Mouse (Mus musculus) myocyte (in vitro differentiated cells): Measurements from ENCODE around the gene Shisa6. TPM values are rescaled to one million over a fixed set of nuclear protein-coding genes. Genes with fewer than 3 reads are reported as not detected.

Source experiments
- H3K27me3 ChIP-seq: one replicate; pipeline ENCODE4 v1.6.1; 2011; ENCODE audit not compliant: control insufficient read depth, insufficient read depth, insufficient read length
- H3K36me3 ChIP-seq: one replicate; pipeline ENCODE4 v1.6.1; 2011; ENCODE audit not compliant: control insufficient read depth, insufficient read depth
- H3K4me2 ChIP-seq: one replicate; pipeline ENCODE4 v1.6.1; 2011; ENCODE audit warnings: low read depth, control low read depth
- H3K4me3 ChIP-seq: one replicate; pipeline ENCODE4 v1.5.1; 2011; ENCODE audit warnings: mild to moderate bottlenecking, control low read depth, moderate library complexity
- H3K79me2 ChIP-seq: one replicate; pipeline ENCODE4 v1.6.1; 2011; ENCODE audit not compliant: control insufficient read depth, insufficient read depth
- H3ac ChIP-seq: one replicate; pipeline ENCODE4 v1.6.1; 2011; ENCODE audit not compliant: control insufficient read depth, insufficient read length
- CEBPB ChIP-seq: IDR thresholded peaks from 2 replicates; pipeline ENCODE4 v1.6.1; 2011; ENCODE audit warnings: mild to moderate bottlenecking, moderate library complexity; ENCODE audit not compliant: poor library complexity, insufficient read depth, severe bottlenecking
- E2F4 ChIP-seq: IDR thresholded peaks from one replicate; pipeline ENCODE4 v1.6.1; 2011; ENCODE audit warnings: mild to moderate bottlenecking, control low read depth, moderate library complexity; ENCODE audit not compliant: insufficient read depth
- MAX ChIP-seq: IDR thresholded peaks from one replicate; pipeline ENCODE4 v1.6.1; 2011; ENCODE audit warnings: low read depth, mild to moderate bottlenecking, control low read depth
- MYOD1 ChIP-seq, 3 experiments: IDR thresholded peaks; one replicate each; pipeline ENCODE4 v1.6.1; 2011; ENCODE audit warnings: control low read depth in 2 of 3, low read depth in 2 of 3, mild to moderate bottlenecking in 2 of 3, moderate library complexity in 1 of 3; ENCODE audit not compliant: insufficient read length in 2 of 3, control insufficient read depth in 1 of 3
- MYOG ChIP-seq, 3 experiments: IDR thresholded peaks; one replicate each; pipeline ENCODE4 v1.6.1; 2011; ENCODE audit warnings: control low read depth in 2 of 3, low read depth in 2 of 3, mild to moderate bottlenecking in 2 of 3; ENCODE audit not compliant: insufficient read length in 2 of 3, control insufficient read depth in 1 of 3, insufficient read depth in 1 of 3
- POLR2A ChIP-seq: IDR thresholded peaks from one replicate; pipeline ENCODE4 v1.6.1; 2011; ENCODE audit warnings: low read depth, mild to moderate bottlenecking, control low read depth, moderate library complexity; ENCODE audit not compliant: insufficient read length
- POLR2AphosphoS2 ChIP-seq: IDR thresholded peaks from one replicate; pipeline ENCODE4 v1.6.1; 2011; ENCODE audit warnings: low read depth, control low read depth; ENCODE audit not compliant: insufficient read length
- REST ChIP-seq: IDR thresholded peaks from one replicate; pipeline ENCODE4 v1.6.1; 2011; ENCODE audit warnings: mild to moderate bottlenecking, control low read depth, moderate library complexity; ENCODE audit not compliant: insufficient read depth, insufficient read length
- SRF ChIP-seq: IDR thresholded peaks from one replicate; pipeline ENCODE4 v1.6.1; 2011; ENCODE audit warnings: low read depth; ENCODE audit not compliant: control insufficient read depth, insufficient read length
- TCF12 ChIP-seq: IDR thresholded peaks from one replicate; pipeline ENCODE4 v1.6.1; 2011; ENCODE audit warnings: mild to moderate bottlenecking, control low read depth; ENCODE audit not compliant: poor library complexity, insufficient read depth, severe bottlenecking
- TCF3 ChIP-seq: IDR thresholded peaks from one replicate; pipeline ENCODE4 v1.6.1; 2011; ENCODE audit warnings: low read depth, control low read depth; ENCODE audit not compliant: insufficient read length
- USF1 ChIP-seq: IDR thresholded peaks from one replicate; pipeline ENCODE4 v1.6.1; 2011; ENCODE audit warnings: low read depth, mild to moderate bottlenecking, control low read depth, moderate library complexity
- polyA plus RNA-seq: library from polyadenylated mRNA; unstranded; fragments of >200 nt; fragmentation: generic; extraction: Trizol; gene quantifications from one replicate; pipeline ENCODE4 v1.2.1, GENCODE M21; 2012; ENCODE audit warnings: missing spikeins

Shisa6 gene
- polyA plus RNA-seq, 1 experiment = not detected

DNA sequence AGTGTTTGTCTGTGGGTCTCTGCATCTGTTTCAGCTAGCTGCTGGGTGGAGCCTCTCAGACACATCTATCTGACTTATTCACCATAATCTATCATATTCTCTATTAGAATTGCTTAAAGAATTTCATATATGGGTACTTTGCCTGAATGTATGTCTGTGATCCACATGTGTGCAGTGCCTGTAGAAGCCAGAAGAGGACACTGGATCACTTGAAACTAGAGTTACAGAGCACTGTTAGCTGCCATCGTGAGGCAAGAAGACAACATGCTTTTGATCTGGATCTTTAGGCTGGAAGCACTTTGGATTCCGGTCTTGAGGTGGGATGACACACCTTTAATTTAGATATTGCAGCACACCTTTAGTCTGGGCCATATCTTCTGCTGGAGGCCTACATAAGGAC is 289.2 kb downstream of the Shisa6 start:
- Histone ChIP-seq H3K4me3 (no peak overlapping the region), H3K27me3 (no peaks in the 10 kb centered on the region), H3K36me3 (no peaks in the 10 kb centered on the region), H3K4me2 (no peak overlapping the region), H3K79me2 (no peaks in the 10 kb centered on the region), H3ac (no peak overlapping the region)
- TF ChIP-seq E2F4 = no peak
- TF ChIP-seq MYOD1 (IDR thresholded peaks at IDR 0.05; ENCODE audit: control insufficient read depth in 1 of 3, insufficient read length in 2 of 3, low read depth in 2 of 3) = no peak
- no peak for TF ChIP-seq USF1
- no peak for TF ChIP-seq MYOG (IDR thresholded peaks at IDR 0.05; ENCODE audit: control insufficient read depth in 1 of 3, insufficient read depth in 1 of 3, insufficient read length in 2 of 3, low read depth in 2 of 3)
- TF ChIP-seq REST = no peak

DNA sequence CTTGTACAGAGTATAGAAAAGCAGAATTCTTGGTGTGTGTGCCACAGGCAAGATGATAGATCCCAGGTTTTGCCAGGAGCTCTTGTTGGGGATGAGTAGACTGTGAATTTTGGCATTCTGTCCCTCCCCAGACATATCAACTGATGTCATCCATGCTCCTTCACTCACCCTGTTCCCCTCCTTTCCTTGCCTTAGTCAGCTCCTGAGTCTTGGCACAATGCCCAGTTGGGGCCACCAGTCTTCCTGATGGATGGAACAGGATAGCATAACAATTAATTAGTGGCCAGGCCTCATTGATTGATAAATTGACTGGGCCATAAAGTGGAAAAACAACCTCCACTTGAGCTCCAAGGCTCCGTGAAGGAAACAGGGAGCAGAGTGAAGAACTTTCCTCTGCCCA is 292.9 kb downstream of the Shisa6 start:
- Histone ChIP-seq H3K4me3 (no peak overlapping the region), H3K27me3 (no peaks in the 10 kb centered on the region), H3K36me3 (no peaks in the 10 kb centered on the region), H3ac (no peak overlapping the region), H3K79me2 (no peaks in the 10 kb centered on the region), H3K4me2 (no peak overlapping the region)
- TF ChIP-seq POLR2AphosphoS2 (no peak), TCF3 (no peak), MYOD1 (IDR thresholded peaks at IDR 0.05; ENCODE audit: control insufficient read depth in 1 of 3, insufficient read length in 2 of 3, low read depth in 2 of 3) (no peak), CEBPB (no peak), SRF (no peak), E2F4 (no peak), MYOG (IDR thresholded peaks at IDR 0.05; ENCODE audit: control insufficient read depth in 1 of 3, insufficient read depth in 1 of 3, insufficient read length in 2 of 3, low read depth in 2 of 3) (no peak), POLR2A (no peak)

DNA sequence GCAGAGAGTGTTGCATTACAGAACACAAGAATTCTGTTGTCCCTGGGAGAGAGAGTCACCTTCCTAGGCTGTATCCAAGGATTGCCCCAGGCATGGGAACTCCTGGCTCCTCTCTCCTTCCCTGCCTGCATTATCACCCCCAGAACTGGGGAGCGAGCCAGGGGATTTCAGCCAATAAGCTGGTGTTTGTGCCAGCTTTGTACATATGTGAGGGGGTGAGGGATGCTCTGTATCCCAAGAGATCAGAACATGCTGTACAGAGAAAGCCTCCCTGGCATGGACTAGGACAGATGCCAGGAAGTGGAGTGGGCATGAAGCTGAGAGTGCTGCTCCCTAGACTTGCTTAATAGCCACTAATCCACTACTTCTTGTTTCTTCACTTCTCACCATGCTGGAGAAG is 303.6 kb downstream of the Shisa6 start:
- H3K36me3 ChIP-seq = no peaks in the 10 kb centered on the region
- no peak overlapping the region for H3K4me3 ChIP-seq
- no peak overlapping the region for H3ac ChIP-seq
- TF ChIP-seq TCF12 (no peak), MYOG (IDR thresholded peaks at IDR 0.05; ENCODE audit: control insufficient read depth in 1 of 3, insufficient read depth in 1 of 3, insufficient read length in 2 of 3, low read depth in 2 of 3) (no peak), MYOD1 (IDR thresholded peaks at IDR 0.05; ENCODE audit: control insufficient read depth in 1 of 3, insufficient read length in 2 of 3, low read depth in 2 of 3) (no peak), USF1 (no peak), POLR2A (no peak), SRF (no peak), TCF3 (no peak), POLR2AphosphoS2 (no peak), E2F4 (no peak), REST (no peak), MAX (no peak), CEBPB (no peak)
- H3K27me3 ChIP-seq = no peaks in the 10 kb centered on the region
- H3K79me2 ChIP-seq = no peaks in the 10 kb centered on the region
- no peak overlapping the region for H3K4me2 ChIP-seq

DNA sequence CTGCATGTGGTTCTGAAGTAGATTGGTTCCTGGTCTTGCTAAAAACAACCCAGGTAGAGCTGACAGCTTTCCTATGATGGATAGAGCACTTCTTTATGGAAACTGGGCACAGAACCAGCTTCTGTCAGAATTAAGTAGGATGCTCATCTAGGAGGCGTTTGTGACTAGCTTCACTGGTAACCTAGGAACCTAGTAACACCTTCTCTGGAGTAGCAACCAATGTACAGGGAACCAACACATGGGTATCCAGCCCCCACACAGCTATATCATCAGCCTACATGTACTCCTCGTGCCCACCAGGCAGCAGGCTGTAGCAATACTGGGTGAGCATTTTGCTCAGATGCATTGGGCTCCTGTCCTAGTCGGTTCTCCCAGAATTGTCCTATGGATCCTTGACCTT is 307.3 kb downstream of the Shisa6 start:
- Histone ChIP-seq H3K4me2 (no peak overlapping the region), H3K4me3 (no peak overlapping the region), H3ac (no peak overlapping the region), H3K79me2 (no peaks in the 10 kb centered on the region), H3K27me3 (no peaks in the 10 kb centered on the region), H3K36me3 (no peaks in the 10 kb centered on the region)
- TF ChIP-seq E2F4 (no peak), POLR2AphosphoS2 (no peak), POLR2A (no peak), CEBPB (no peak), SRF (no peak), USF1 (no peak), TCF12 (no peak), REST (no peak), TCF3 (no peak), MAX (no peak), MYOG (IDR thresholded peaks at IDR 0.05; ENCODE audit: control insufficient read depth in 1 of 3, insufficient read depth in 1 of 3, insufficient read length in 2 of 3, low read depth in 2 of 3) (no peak), MYOD1 (IDR thresholded peaks at IDR 0.05; ENCODE audit: control insufficient read depth in 1 of 3, insufficient read length in 2 of 3, low read depth in 2 of 3) (no peak)

DNA sequence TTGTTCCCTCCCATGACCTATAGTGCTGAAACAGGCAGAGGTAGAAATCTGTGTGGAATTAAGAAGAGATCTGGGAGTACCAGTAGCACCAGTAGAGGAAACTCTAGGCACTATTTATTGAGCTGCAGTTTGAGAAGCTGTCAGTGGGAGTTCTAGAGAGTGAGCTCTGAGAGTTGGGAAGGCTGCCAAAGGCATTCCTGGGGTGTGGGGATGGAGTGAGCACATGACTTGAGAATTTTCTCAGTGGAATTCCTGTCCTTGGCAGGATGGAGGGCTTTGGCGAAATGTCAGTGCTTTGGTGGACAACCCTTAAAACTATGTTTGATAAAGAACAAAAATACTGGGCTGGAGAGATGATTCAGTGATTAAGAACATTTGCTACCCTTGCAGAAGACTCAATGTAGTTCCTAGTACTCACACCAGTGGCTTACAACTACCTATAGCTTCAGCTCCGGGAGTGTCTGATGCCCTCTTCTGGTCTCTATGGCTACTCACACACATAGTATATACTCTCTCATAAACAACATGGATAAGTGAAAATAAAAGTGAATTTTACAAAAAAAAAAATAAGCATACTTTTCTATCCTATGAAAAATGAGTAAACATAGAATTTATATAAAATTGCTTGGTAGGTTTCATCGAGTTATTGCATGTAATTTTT is 337.0 kb downstream of the Shisa6 start:
- H3K79me2 ChIP-seq = no peaks in the 10 kb centered on the region
- no peak overlapping the region for H3ac ChIP-seq
- no peak for TF ChIP-seq SRF
- TF ChIP-seq E2F4 = no peak
- TF ChIP-seq POLR2A = no peak
- TF ChIP-seq TCF3 = no peak
- TF ChIP-seq MAX = no peak
- TF ChIP-seq MYOG (IDR thresholded peaks at IDR 0.05; ENCODE audit: control insufficient read depth in 1 of 3, insufficient read depth in 1 of 3, insufficient read length in 2 of 3, low read depth in 2 of 3) = no peak

More for the DNA sequence above, 337.0 kb downstream of the Shisa6 start:
- H3K27me3 ChIP-seq = no peaks in the 10 kb centered on the region
- H3K36me3 ChIP-seq = no peaks in the 10 kb centered on the region
- no peak overlapping the region for H3K4me2 ChIP-seq
- no peak overlapping the region for H3K4me3 ChIP-seq
